Mouse (Mus musculus): Measurements from ENCODE around the gene Stfa2.
"Not testable (repeated sequence)": the region's sequence is repeated elsewhere in the genome, so short reads cannot be mapped to it uniquely, and the experiment has no call there.

Stfa2 gene

GRCm38 (mm10) chr16:36408357-36408756 is at the start of gene Stfa2:
TSS of gene Stfa2 (minus strand) at chr16:36408457.
- no peak for DNase-seq (ENCODE audit: low spot score)

GRCm38 (mm10) chr16:36455342-36455802 is 47.1 kb upstream of the Stfa2 start, which contains the start of gene Stfa3:
TSS of gene Stfa3 (minus strand) at chr16:36455392.
- DNase-seq (ENCODE audit: low spot score) = no peak

- not testable (repeated sequence) for DNase-seq (ENCODE audit: low spot score)
These were observed 12.7 kb upstream of the Stfa2 start for GRCm38 (mm10) chr16:36420979-36421378.

GRCm38 (mm10) chr16:36389060-36389459 is 19.2 kb downstream of the Stfa2 start:
- DNase-seq (ENCODE audit: low spot score) = no peak

GRCm38 (mm10) chr16:36367648-36368047 is 40.6 kb downstream of the Stfa2 start, which contains the start of gene BC100530:
TSS of gene BC100530 (minus strand) at chr16:36367748.
- DNase-seq (ENCODE audit: low spot score) = not testable (repeated sequence)
